Comparison of ENCODE assay signal across 21 mouse cellular contexts in genomic region chr8:106643100-106643499, GRCm38 (mm10). TPM values are rescaled to one million over a fixed set of nuclear protein-coding genes. Genes with fewer than 3 reads are reported as not detected.
DNase-seq lines count a peak whose midpoint lies in the region; ATAC-seq and TF ChIP-seq lines count a peak whose summit lies in the region.
"Had no signal": no experiment of that assay in that cellular context is flagged by ENCODE, and none has a peak within 500 bp of the region (broad histone marks: within the 10 kb centered on the region; RNA-seq: fewer than 3 reads in every experiment).

No protein-coding gene starts in this region.

- H3K9me3 ChIP-seq in CH12.LX (replicated peaks; ENCODE audit: low read length): no peaks in the 10 kb centered on the region
- H3K9me3 ChIP-seq in heart, embryonic 11.5 days (replicated peaks; ENCODE audit: control insufficient read depth, low read length): no peaks in the 10 kb centered on the region
- H3K9me3 ChIP-seq: forebrain, embryonic 15.5 days; limb, embryonic 12.5 days; liver, embryonic 15.5 days; midbrain, embryonic 12.5 days had no signal

- H3K79me2 ChIP-seq in CH12.LX (replicated peaks; ENCODE audit: control insufficient read depth, extremely low read depth, insufficient read depth, poor library complexity, severe bottlenecking): no peaks in the 10 kb centered on the region

- H3K4me1 ChIP-seq in CH12.LX (ENCODE audit: control insufficient read depth in 1 of 2, insufficient read depth in 2 of 2): peaks cover 0 to 27% of the 10 kb centered on the region in 2 experiments; a peak in 2 of 4 replicates
- no peaks in the 10 kb centered on the region for H3K4me1 ChIP-seq in heart, embryonic 11.5 days (ENCODE audit: control insufficient read depth, insufficient read depth, low read length)
- H3K4me1 ChIP-seq: forebrain, embryonic 15.5 days; limb, embryonic 12.5 days; midbrain, embryonic 12.5 days had no signal

- peak; percentile 83 for DNase-seq in CD4-positive, CD25-positive, alpha-beta regulatory T cell, adult 2 months (ENCODE audit: low read depth, low spot score)
- DNase-seq in CH12.LX (ENCODE audit: extremely low read depth): peak; percentile 8
- peak; percentile 83 for DNase-seq in induced T-regulatory cell, adult 2 months (ENCODE audit: low read depth)
- peak; percentile 66 for DNase-seq in thymus, postnatal 0 days (ENCODE audit: low spot score)
- no peak for DNase-seq in left cerebral cortex, postnatal 36 days (ENCODE audit: low spot score in 2 of 2)
- no peak for DNase-seq in left cerebral cortex, postnatal 10 days (ENCODE audit: extremely low spot score in 1 of 2, low spot score in 2 of 2)
- DNase-seq: adrenal gland, postnatal 25 days; cerebellum, adult 9-10 months; embryo, embryonic 11 days; gastrocnemius, adult 2 months; heart, postnatal 10 days; kidney, adult 2 months; lung, postnatal 14 days; right cerebral cortex, postnatal 14 days had no signal

- dilution Hi-C loops in CH12.LX (cut with MboI; ENCODE audit: extremely low pct_ligation_motif_present, extremely low pct_unique_long_range_greater_than_20kb, low sequenced_read_pairs): no loop called here

- TF ChIP-seq POLR2A in CH12.LX (IDR thresholded peaks at IDR 0.05; ENCODE audit: low read depth, low read length): no peak

- intact Hi-C loops in left cerebral cortex, postnatal 36 days (cut with DNase I): no loop called here
- intact Hi-C loops in left cerebral cortex, postnatal 10 days (cut with DNase I): loop anchor here (5.0 kb wide), 1 partner anchor 96 kb away; no protein-coding TSS in a partner anchor

- H3K9ac ChIP-seq in CH12.LX (ENCODE audit: insufficient read depth, low read depth): no peak overlapping the region
- H3K9ac ChIP-seq in heart, embryonic 11.5 days (ENCODE audit: low read depth, low read length): no peak overlapping the region
- H3K9ac ChIP-seq: forebrain, embryonic 15.5 days; limb, embryonic 12.5 days; liver, embryonic 15.5 days; midbrain, embryonic 12.5 days had no signal

- no peaks in the 10 kb centered on the region for H3K36me3 ChIP-seq in CH12.LX (replicated peaks in 1 of 2; ENCODE audit: control insufficient read depth in 1 of 2, insufficient read depth in 1 of 2, low read length in 1 of 2)
- no peaks in the 10 kb centered on the region for H3K36me3 ChIP-seq in heart, embryonic 11.5 days (ENCODE audit: control insufficient read depth, insufficient read depth, low read length)
- H3K36me3 ChIP-seq: forebrain, embryonic 15.5 days; limb, embryonic 12.5 days; liver, embryonic 15.5 days; midbrain, embryonic 12.5 days had no signal

- TF ChIP-seq EP300 in CH12.LX (IDR thresholded peaks at IDR 0.05; ENCODE audit: low read length): no peak

- H3K4me3 ChIP-seq in CH12.LX (replicated peaks in 1 of 3; ENCODE audit: low read depth in 2 of 3, low read length in 2 of 3, poor library complexity in 1 of 3): no peak overlapping the region
- no peak overlapping the region for H3K4me3 ChIP-seq in heart, embryonic 11.5 days (ENCODE audit: low read depth, low read length)
- H3K4me3 ChIP-seq: forebrain, embryonic 15.5 days; gastrocnemius, adult 2 months; limb, embryonic 12.5 days; liver, embryonic 15.5 days; midbrain, embryonic 12.5 days had no signal

- ATAC-seq in heart, embryonic 11.5 days (replicated peaks; ENCODE audit: insufficient number of reproducible peaks, low FRiP score, low TSS enrichment): no peak
- ATAC-seq: forebrain, embryonic 15.5 days; hindbrain, embryonic 16.5 days had no signal

- in situ Hi-C loops in CH12.LX (cut with MboI; ENCODE audit: low pct_ligation_motif_present, low pct_unique_long_range_greater_than_20kb, low sequenced_read_pairs): loop anchor here (5.0 kb wide), 1 partner anchor 81 kb away; no protein-coding TSS in a partner anchor

- no peak overlapping the region for H3K27ac ChIP-seq in CH12.LX (ENCODE audit: insufficient read depth, low read depth)
- H3K27ac ChIP-seq in heart, embryonic 11.5 days (ENCODE audit: low read depth, low read length): no peak overlapping the region
- H3K27ac ChIP-seq: forebrain, embryonic 15.5 days; gastrocnemius, adult 2 months; limb, embryonic 12.5 days; liver, embryonic 15.5 days; midbrain, embryonic 12.5 days; stomach, postnatal 0 days had no signal

- H3K4me2 ChIP-seq in CH12.LX (ENCODE audit: insufficient read depth, low read depth, poor library complexity, severe bottlenecking): no peak overlapping the region
- H3K4me2 ChIP-seq in heart, embryonic 11.5 days: no peak overlapping the region
- H3K4me2 ChIP-seq: forebrain, embryonic 15.5 days; limb, embryonic 12.5 days; liver, embryonic 15.5 days; midbrain, embryonic 12.5 days had no signal

- TF ChIP-seq CTCF in CH12.LX (conservative IDR thresholded peaks at IDR 0.05 in 1 of 2, IDR thresholded peaks at IDR 0.05 in 1 of 2; ENCODE audit: low read depth in 2 of 2, low read length in 2 of 2): no peak

- no peak for TF ChIP-seq RAD21 in CH12.LX (IDR thresholded peaks at IDR 0.05; ENCODE audit: low read depth, low read length)

- WGBS in heart, embryonic 11.5 days (ENCODE audit: insufficient replicate concordance): 76% methylated on average over 4 of the region's 4 CpGs

- H3K27me3 ChIP-seq in CH12.LX (replicated peaks): no peaks in the 10 kb centered on the region
- no peaks in the 10 kb centered on the region for H3K27me3 ChIP-seq in heart, embryonic 11.5 days (ENCODE audit: control insufficient read depth, insufficient read depth, low read length)
- H3K27me3 ChIP-seq: forebrain, embryonic 15.5 days; limb, embryonic 12.5 days; liver, embryonic 15.5 days; midbrain, embryonic 12.5 days had no signal

TF ChIP-seq in CH12.LX, 34 proteins besides CTCF, POLR2A, EP300 and RAD21:
- TF ChIP-seq SIN3A (IDR thresholded peaks at IDR 0.05; ENCODE audit: low read length) (no peak), GABPA (IDR thresholded peaks at IDR 0.05; ENCODE audit: insufficient replicate concordance, low read depth, low read length) (no peak), JUND (conservative IDR thresholded peaks at IDR 0.05; ENCODE audit: low read depth, low read length) (no peak), IRF4 (IDR thresholded peaks at IDR 0.05; ENCODE audit: low read depth, low read length) (no peak), ELF1 (IDR thresholded peaks at IDR 0.05; ENCODE audit: low read depth, low read length) (no peak), CHD2 (IDR thresholded peaks at IDR 0.05; ENCODE audit: low read length) (no peak), MXI1 (IDR thresholded peaks at IDR 0.05; ENCODE audit: low read depth, low read length) (no peak), ZC3H11A (IDR thresholded peaks at IDR 0.05; ENCODE audit: low read depth, low read length) (no peak), KAT2A (IDR thresholded peaks at IDR 0.05; ENCODE audit: insufficient replicate concordance, low read length) (no peak), TCF12 (IDR thresholded peaks at IDR 0.05; ENCODE audit: low read depth, low read length) (no peak)
TF ChIP-seq in CH12.LX: peak in this region for 0.

RNA-seq across cellular contexts. Expression of gene Tango6, which starts 39.8 kb away (rescaled TPM):
- 4.3 and 4.5 TPM in 2 replicates for total RNA-seq in CH12.LX (2012; rRNA removed)
- total RNA-seq in CH12.LX (2014; rRNA removed): 2.1 and 2.9 TPM in 2 replicates
- 5.6 and 6.4 TPM in 2 replicates for polyA plus RNA-seq in CH12.LX (2012; ENCODE audit: insufficient read length, low read depth)
- 5.5 and 5.7 TPM in 2 replicates for polyA plus RNA-seq in thymus, postnatal 0 days (2015; fragmentation: Nextera tagmentation; extraction: Ambion mirVana)
- polyA plus RNA-seq in heart, embryonic 11.5 days (2014; fragmentation: Nextera tagmentation; extraction: Ambion mirVana): 5.1 and 5.9 TPM in 2 replicates
- 1 to 10 TPM; 6.0 to 6.1 TPM for total RNA-seq in left cerebral cortex, postnatal 36 days (2021)
- 1 to 10 TPM; 6.1 to 6.8 TPM for total RNA-seq in left cerebral cortex, postnatal 10 days (2021)

RNA-seq across cellular contexts. Expression of gene Cdh1, which starts 39.9 kb away (rescaled TPM):
- total RNA-seq in CH12.LX (2012; rRNA removed): 0.13 TPM in 1 of 2 replicates, not detected in the other
- not detected in 2 replicates for total RNA-seq in CH12.LX (2014; rRNA removed)
- polyA plus RNA-seq in CH12.LX (2012; ENCODE audit: insufficient read length, low read depth): not detected in 2 replicates
- polyA plus RNA-seq in thymus, postnatal 0 days (2015; fragmentation: Nextera tagmentation; extraction: Ambion mirVana): 22.8 and 25.7 TPM in 2 replicates
- 1.4 and 1.7 TPM in 2 replicates for polyA plus RNA-seq in heart, embryonic 11.5 days (2014; fragmentation: Nextera tagmentation; extraction: Ambion mirVana)
- total RNA-seq in left cerebral cortex, postnatal 36 days (2021): 1 to 10 TPM; 1.4 to 1.9 TPM
- 1 to 10 TPM; 2.6 to 3.1 TPM for total RNA-seq in left cerebral cortex, postnatal 10 days (2021)

Comparison
In these comparisons a context has a peak if more than half of its experiments do, and no peak if none do; other contexts are left out.
1. DNase-seq: peak in CD4-positive, CD25-positive, alpha-beta regulatory T cell, adult 2 months (single experiment), CH12.LX (single experiment), induced T-regulatory cell, adult 2 months (single experiment) and thymus, postnatal 0 days (single experiment); none in left cerebral cortex, postnatal 36 days (0 of 2) and left cerebral cortex, postnatal 10 days (0 of 2).